Mouse (Mus musculus) E14TG2a.4 (cell line): Measurements from ENCODE around the gene Zbp1.

Experiments used
- CTCF ChIP-seq: conservative IDR thresholded peaks from 2 replicates; pipeline ENCODE4 v1.5.1; 2014; ENCODE audit warnings: low read length
- NANOG ChIP-seq: IDR thresholded peaks from 2 replicates; pipeline ENCODE4 v1.6.1; 2014; ENCODE audit warnings: borderline replicate concordance, low read length, mixed read lengths
- POU5F1 ChIP-seq: IDR thresholded peaks from 2 replicates; pipeline ENCODE4 v1.6.1; 2014; ENCODE audit warnings: low read length, borderline replicate concordance

GRCm38 (mm10) chr2:173173008-173173407 is 45.7 kb downstream of the Zbp1 start:
- TF ChIP-seq CTCF (no peak), NANOG (no peak), POU5F1 (no peak)
